Mouse (Mus musculus) heart, adult 11 months (tissue): ENCODE measurements around the gene Syt13.

Source experiments
- DNase-seq: peaks from one replicate; pipeline ENCODE4 v3.0.0; 2022

Syt13 gene

DNA sequence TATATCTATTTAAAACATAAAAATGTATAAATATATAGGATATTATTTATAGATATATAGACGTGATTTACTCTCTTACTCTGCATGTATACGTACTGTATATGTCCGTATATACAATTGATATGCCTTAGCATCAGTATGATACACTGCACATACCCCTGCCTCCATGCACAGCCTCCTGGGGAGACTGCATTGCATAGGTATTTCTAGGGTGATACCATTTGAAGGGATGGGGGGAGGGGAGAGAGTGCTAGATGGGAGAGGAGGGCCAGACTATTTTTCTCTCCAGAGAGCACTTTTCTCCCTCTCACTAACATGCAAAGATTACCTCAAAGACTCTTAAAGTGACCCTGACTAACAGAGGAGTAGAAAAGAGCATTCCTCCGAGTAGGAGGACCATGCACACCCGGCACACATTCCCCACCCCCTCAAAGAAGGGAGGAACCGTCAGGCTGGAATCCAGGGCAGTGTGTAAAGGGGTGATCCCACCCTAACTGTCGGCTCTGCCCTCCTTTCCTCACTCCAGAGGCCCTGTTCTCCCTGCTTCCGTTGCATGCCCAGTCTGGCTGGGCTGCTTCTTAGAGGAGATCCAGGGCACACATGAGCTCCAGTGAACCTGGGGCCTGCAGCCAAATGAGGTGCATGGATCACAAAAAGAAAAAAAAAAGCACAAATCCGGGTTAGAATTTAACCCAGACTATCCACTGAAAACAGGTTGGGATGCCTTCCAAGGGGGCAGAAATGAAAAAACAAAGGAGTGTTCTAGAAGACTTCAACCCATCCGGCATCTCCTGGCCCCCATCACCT, 52.3 kb downstream of the Syt13 start:
- DNase-seq = peak; percentile 87

DNA sequence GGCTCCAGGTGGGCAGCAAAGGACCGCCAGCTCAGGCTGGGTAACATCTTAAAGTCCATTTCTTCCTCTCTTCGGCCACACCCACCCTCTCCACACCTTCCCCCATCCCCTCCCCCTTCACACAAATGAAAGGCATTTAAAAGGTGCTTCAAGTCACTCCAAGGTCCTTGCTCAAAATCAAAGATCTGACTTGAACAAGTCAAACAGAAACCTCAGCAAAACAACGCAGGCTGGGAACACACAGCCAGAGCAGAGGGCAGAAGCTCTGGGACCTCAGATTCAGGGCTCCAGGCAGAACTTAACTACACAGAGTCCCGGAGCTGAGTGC, 52.9 kb downstream of the Syt13 start:
- DNase-seq = no peak

DNA sequence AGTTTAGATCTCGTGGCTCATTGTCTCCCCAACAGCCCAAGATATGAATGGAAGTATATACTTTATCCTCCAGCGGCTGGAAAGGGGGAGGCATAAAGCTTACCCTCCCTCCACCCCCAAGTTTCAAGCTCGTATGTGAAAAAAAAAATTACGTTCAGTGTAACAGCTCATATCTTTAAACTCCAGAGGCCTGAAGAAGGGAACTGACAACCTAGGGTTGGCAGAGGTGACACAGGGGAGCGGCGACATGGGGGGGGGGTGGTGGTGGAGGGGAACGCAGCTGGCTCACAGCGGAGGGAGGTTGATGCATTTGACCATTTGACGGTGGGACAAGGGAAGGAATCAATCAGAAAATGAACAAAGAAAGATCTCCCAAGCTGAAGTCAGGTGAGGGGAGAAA, 56.2 kb downstream of the Syt13 start:
- DNase-seq = no peak

DNA sequence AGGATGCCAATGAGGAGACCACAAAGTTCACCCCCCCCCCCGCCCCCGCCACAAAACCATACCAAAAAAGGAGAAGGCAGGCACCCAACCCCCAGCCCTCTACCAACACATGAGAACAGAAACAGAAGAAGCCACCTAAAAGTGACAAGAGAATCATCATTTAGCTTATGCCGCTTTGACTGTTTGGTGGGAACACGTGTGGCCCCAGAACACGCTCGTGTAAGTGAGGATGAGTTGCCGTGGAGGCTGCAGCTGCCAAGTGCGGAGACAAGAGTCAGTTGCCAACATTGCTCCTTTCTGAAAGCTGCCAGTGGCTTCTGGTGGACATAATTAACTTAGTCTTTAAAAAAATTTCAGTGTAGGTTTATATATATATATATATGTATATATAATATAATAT, 56.6 kb downstream of the Syt13 start:
- DNase-seq = no peak

DNA sequence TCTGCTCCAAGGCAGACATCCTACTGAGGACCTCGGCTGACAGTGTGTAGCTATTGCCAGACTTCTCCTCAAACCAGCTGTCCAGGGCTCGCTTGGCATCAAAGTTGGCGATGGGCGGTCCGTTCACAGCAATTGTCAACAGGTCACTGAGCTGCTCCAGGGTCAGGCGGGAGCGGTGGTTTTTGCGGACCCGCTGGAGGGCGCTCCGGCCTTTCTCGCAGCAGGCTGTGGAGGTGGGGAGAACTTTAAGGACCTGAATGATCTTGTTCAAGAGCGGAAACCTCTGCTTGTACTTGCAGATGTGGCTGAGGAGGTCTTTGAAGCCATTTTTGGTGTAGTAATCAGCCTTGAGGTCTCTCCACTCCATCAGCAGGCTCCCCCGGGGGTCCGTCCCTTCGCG, 57.2 kb downstream of the Syt13 start:
- no peak for DNase-seq

DNA sequence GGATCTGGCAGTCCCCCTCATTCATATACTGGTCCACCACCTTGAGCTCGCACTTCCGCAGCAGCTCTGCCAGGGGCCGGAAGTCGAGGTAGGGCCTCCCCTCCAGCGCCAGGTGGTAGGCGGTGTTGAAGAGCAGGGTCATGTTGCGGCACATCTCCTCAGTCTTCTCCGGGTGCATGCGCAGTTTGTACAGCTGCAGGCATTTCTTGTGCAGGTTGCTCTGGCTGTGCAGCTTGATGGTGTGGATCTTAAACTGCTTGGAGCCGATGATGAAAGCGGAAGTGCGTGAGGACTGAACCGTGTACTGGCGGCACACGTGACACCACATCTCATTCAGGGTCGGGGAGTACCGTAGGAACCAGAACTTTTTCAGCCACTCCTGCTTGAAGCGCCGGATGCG, 58.7 kb downstream of the Syt13 start:
- DNase-seq = no peak

DNA sequence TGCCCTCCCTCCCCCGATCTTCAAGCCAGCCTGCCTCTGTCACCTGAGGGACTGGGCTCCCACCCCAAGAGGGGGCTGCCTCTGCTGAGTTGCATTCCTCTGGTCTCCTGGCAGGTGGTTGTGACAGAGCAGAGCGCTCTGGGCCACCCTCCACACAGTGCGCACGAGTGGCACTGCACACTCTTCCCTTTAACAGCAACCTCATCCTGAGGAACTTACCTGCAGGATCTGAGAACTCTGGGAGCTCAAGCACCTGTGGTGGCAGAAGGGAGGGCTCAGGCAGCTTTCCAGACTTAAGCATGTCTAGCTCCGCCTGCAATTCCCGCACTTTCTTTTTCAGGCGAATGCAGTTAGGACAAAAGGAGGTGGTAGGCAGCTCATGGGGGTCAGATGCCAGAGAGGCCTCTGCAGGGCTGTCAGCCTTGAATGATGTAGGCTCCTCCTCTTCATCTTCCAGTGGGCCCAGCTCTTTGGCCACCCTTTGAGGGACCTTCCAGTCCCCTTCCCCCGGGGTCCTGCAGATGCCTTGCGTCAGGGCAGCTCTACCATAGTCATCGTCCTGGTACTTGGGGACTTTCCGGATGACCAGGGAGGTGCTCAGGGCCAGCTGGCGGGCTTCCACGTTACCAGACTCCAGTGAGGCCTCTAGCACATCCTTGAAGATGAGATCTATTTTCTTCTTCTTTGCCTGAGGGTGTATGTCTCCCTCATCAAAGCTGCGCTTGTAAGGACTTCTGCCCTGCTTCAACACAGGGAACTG, 60.3 kb downstream of the Syt13 start:
- DNase-seq = no peak

DNA sequence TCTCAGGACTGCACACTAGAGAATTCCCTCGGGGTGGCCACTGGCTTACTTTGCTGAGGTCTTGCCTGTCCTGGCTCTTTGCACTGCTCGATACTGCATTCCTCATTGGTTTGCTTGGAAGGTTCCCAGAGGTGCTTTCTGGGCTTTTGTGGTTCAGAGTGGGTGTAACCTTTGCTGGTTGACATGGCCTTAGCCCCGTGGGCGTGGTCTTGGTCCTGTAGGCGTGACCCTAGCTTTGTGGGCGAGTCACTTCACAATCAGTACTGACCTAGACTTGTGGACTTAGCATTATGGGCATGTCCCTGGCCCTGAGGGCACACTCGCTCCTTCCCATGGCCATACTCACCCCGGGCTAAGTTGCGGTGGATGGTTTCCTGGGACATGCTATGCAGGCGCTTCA, 65.3 kb downstream of the Syt13 start:
- DNase-seq = no peak

DNA sequence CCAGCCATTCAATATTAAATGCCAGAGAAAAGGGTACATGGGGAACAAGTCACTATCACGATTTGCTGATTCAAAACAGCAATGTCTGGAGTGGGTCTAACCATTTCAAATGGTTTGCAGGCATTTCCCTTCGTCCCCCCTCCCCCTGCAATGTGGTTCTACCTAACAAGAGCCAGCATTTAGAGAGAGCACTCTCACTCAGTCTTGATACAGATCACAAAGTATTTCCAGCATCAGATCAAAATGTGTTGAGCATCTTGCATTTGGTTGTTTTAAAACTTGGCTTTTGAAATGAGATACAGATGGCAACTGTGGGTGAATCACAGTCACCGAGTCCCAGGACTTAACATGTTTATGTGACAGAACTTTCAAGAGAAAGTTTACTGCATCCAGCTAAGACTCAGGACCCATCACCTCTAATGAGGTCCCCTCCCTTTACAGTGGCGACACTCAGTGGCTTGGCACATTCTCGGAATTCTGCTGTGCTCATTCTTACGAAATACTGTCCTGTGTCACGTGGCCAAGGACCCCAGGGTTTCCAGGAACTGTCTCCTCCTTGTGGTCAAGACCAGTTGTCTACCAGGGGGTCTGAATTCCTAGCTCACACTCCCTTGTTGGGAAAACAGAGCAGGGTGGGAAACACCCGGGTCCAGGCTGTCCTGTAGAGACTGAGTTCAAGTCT, 67.8 kb downstream of the Syt13 start:
- DNase-seq = no peak

DNA sequence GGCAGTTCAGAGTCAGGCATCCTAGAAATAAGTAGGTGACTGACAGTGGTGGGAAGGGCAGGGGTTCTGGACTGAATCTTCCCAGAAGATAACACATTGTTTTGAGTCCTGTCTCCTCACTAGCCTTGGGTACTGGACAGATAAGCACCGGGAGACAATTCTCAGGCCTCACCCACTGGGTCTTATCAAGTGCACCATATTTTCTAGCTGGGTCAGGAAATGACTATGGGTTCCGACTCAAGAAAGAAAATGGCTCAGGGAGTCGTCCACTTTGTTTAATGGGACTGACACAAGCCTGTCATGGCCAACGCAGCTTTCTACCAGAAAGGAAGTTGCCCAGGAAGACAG, 68.3 kb downstream of the Syt13 start:
- DNase-seq = no peak

DNA sequence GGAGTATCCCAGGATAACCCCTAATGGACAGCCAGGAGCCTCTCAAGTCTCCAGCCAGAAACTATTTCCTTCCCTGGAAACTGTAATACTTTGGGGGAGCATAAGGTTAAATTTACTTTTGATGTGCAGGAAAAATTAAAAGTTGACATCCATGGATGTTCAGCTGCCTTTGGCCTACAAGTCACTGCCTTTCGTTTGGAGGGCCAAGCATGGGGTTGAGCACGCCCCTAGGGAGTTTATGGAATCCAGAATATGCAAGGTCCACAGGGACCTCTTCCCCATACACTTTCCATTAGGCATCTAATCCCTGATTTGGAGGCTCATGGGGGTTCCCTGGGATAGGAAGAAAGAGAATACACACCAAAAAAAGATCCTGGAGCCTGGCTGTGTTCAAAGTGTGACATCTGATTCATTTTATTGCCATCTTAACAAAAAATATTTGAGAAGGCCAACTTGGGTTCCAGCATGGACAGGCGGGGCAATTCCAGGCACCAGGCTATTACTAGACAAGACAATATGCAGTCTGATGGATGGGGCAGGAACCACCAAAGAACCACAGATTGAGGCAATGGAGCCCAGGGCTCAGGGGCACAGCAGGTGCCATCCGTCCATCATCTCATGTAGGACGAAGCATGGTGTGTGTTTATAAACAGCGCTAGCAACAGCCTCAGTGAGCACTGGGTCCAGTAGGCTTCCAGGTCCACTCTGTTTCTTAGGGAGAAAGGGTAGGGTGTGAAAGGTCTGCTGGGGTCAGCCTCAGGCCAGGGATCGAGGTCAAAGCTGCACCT, 69.6 kb downstream of the Syt13 start:
- DNase-seq = peak; percentile 92

DNA sequence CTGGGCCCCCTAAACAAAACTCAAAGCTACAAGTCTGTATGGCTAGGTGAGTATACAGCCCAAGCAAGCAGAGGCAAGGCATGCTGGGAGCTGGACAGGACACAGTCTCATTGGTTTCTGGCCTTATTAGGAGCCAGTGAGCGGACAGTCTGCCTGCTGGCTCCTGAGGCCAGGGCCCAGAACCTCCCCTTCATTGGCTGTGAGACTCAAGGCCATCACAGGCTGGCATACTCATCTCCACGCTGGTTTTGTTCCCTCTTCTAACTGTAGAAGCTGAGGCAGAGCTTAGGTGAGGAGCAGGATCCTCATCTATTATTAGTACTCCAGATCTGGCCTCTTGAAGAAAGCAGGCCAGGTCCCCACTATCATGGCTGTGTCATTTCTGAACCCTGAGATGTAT, 70.3 kb downstream of the Syt13 start:
- DNase-seq = no peak

DNA sequence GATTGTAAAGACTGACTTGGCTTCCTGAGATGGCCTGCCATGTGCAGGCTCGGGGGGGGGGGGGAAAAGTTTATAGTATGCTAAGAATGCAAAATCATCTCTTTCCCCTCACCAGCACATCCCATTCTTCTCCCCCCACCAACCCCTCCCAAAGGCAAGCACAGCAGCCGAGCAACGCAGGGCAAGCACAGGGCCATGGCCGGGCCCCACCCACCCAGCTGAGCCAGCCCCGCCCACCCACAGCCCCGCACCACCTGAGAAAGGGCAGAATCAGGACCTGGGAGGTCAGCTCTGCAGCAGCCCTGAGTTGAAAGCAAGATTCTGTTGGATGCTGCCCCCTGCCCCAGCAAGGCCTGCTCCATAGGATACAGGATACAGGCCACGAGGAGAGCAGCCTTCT, 70.7 kb downstream of the Syt13 start:
- no peak for DNase-seq

DNA sequence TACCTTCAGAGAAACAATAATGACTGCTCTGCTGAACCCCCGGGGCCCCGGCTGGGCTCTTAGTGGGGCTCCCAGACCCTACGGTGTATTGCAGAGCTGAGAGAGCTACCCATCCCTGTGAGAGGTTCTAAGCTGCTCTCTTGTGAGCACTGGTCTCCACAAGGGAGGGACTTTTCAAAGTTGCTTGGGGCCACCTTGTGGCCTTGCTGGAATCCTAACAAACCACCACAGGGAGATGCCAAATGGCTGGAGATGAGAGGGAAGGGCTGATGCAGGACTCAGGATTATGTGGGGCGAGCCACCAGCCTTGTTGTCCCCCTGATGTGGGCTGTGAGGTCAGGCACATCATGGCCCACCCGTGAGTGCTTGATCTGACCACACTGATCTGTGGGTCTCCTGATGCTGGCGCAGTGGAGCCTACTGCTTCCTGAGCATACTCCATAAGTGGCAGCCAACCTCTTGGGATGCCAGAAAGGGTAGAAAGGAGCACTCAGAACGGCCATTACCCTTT, 72.3 kb downstream of the Syt13 start:
- DNase-seq = peak; percentile 93

DNA sequence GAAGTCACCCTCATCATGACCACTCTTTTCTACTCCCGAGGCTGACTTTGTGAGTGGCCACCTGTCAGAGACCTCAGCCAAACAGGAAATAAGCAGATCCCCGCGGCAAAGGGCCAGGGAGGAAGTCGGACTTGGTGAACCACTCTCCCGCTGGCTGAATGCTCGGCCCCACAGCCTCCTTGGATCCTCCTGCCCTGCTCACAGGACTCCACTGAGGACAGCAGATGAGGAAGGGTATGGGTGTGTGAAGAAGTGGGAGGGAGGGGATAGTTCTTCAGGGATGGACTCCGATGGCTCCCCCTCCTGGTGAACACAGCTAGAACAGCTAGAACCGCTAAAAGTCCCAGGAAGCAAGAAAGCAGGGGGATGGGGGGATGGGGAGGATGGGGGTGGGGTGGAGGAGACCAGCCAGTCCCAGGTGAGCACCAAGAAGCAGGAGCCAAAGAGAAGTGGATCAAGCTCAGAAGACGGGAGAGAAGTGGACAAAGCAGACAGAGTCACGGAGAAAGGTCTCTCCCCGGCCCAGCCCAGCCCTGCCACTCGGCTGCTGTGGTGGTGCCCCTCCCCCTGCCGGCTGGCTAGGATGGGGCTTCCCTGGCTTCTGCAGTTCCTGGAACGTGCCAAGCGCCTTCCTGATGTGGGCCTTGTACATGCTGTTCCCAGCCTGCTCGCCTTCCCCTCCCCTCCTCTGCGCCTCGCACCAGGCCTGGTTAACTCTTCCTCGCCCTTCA, 73.2 kb downstream of the Syt13 start:
- DNase-seq = peak; percentile 99

DNA sequence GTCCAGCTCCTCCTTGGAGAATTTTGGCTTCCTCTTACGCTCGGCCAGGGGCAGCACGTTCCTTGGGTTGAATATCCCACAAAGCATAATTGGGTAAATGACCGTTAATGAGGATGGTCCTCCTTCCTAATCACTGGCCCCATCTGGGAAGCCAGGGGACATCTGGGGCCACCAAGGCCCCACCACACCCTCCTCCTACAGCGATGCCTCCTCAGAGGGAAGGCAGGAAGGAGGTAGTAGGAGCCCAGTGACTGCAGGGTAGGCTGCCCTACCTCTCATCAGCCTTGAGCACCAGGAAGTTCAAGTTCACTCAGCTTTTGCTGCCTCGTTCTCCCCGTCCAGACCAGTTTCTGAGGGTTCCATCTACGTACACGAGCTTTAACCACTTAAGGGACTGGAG, 74.7 kb downstream of the Syt13 start:
- no peak for DNase-seq

DNA sequence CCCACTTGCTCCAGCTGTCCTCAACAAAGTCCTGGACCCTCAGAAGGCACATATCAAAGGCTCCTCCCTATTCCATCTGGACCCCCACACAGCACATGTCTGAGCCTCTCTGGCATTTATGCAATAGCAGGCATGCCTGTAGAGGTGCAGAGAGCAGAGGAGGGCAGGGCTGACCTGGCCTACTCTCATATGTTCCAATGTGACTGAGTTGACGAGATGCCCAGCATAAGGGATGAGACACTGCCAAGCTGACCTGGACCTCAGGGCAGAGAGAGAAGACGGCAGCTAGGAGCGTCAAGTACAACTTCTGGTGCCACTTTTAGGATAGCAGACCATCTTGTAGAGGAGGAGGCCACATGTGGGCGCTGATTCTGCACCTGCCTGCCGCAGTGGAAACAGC, 77.1 kb downstream of the Syt13 start:
- peak; percentile 96 for DNase-seq

DNA sequence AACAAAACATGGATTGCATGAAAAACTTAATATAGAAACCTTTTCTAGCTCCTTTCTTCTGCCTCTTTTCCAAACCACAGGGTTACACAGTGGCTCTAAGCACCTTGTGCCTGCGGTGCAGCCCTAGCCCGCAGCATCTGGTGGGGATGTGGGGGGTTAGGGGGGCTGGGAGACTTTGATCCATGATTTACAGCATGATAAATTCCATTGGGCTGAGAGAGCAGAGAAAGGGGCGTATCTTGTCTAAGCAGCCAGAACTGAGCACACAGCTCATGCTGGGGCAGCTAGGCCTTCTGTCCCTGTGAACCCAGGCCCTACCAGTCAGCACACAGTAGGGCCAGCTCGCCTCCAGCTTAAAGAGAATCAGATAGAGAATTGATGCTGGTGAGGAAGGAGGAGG, 90.1 kb downstream of the Syt13 start:
- DNase-seq = no peak
